Mouse (Mus musculus): ENCODE data around the gene Irgm1.
"Not testable (repeated sequence)": the region's sequence is repeated elsewhere in the genome, so short reads cannot be mapped to it uniquely, and the experiment has no call there.

Irgm1 gene

DNA sequence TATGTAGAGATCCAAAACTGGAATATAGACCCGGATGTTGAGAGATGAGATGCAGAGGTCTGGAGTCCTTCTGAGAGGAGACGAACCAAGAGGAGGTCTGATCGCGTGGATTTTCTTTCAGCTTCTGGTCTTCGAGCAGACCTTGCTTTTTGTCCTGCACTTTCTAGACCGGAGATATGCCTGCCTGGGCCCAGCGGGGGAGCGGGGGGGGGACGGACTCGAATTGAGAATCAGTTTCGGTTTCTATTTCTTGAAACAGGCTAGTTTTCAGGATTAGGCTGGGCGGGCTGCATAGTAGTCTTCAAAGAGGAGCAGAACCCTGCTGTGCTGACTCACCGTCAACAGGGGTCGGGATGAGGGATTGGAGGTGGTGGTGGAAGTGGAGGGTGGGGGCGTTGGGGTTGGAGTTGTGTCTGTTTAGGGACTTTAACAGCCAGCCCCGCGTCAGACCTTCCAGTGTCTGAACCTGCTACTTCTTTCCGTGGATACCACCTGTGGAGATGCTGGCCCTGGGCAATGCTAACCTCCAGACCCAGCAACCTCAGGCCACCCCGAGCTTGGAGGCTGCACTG is at the start of gene Irgm1:
TSS of gene Irgm1 (minus strand) at position 483 of the 572 bp plus-strand sequence.
- DNase-seq (ENCODE audit: low spot score): peak; percentile 75

DNA sequence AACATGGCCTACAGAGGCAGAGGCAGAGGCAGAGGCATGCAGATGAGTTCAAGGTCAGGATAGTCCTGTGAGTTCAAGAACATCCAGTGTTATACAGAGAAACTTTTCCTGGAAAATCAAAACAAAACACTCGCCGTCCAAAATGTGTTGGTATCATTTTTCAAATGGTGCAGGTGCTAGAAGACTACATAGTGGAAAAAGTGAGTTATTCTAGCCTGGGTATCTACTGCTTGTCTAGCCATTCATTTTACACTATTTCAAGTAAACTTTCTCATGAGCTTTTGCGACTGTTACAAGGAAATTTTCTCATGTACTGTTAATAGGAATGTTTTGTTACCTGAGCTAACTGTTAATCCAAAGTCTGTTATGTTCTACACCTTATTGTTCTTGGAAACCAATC is 46.9 kb upstream of the Irgm1 start:
- no peak for DNase-seq (ENCODE audit: low spot score)

DNA sequence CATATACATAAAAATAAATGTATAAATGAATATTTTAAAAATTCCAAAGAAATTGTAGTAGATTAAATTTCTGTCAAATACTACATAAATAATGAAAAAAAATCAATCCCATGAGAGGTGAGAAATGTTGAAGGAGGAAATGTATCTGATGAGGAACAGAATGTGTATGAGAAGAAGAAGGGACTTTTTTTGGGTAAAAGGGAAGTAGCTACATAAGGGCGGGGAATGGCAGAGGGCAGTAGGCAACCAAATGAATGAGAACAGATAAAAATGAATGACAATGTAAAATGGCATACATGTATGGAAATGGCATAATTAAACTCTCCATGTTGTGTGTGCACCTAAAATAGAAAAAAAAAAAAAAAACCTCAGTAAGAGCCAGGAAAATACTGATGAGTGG is 42.1 kb upstream of the Irgm1 start:
- DNase-seq (ENCODE audit: low spot score): no peak

DNA sequence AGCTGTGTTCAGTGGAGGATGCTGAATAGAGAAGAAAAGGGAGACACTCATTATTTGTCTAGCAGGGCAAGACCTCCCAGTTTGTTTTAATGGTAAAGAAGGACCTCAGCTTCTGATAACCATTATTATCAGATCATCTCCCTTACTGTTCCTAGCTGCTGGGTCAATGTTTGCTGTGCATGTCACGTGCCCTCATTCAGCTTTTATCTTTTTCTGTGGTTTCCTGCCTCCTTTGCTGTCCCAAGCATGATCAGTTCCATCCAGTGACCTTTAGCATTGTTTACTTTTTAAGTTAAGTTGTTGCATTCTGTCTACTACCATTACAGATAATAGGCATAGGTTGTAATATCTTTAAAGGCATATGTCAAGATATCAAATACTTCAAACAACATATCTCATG is 37.0 kb upstream of the Irgm1 start:
- no peak for DNase-seq (ENCODE audit: low spot score)

DNA sequence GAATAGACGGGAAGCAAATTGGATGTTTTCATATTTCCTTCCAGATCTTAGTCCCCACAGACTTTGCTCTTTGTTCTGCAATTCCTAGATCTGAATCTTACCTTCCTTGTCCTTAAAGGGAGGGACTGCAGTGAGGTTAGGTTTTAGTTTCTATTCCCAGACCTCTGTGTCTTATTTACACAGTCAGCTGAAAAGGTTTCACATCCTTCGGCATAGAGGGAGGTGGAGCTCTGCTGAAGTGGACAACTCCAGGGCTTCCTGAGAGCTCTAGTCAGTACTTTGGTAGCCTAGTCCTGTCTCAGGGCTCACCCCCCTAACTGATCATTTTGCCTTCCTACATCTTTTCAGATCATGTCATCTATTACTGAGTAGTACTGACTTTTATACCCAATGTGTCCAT is 30.5 kb upstream of the Irgm1 start, which contains the start of gene Gm5431:
TSS of gene Gm5431 (minus strand) at position 194 of the 400 bp plus-strand sequence.
- no peak for DNase-seq (ENCODE audit: low spot score)

DNA sequence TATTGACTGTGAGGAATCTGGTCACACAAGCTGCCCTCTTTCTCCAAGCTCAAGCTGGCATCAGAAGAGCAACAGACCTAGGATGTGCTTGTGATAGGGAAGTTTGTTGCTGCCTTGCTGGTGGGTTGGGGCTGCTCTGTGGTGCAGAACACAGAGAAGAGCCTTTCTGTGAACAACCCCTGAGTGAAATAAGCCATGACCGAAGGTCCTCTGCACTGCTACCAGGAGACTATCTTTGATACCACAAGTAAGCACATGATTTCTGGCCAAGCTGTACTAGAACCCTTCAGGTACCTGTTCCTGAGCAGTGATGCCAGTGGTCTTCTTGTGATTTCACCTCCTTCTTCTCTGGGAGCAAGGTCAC is 30.1 kb upstream of the Irgm1 start:
- not testable (repeated sequence) for DNase-seq (ENCODE audit: low spot score)

DNA sequence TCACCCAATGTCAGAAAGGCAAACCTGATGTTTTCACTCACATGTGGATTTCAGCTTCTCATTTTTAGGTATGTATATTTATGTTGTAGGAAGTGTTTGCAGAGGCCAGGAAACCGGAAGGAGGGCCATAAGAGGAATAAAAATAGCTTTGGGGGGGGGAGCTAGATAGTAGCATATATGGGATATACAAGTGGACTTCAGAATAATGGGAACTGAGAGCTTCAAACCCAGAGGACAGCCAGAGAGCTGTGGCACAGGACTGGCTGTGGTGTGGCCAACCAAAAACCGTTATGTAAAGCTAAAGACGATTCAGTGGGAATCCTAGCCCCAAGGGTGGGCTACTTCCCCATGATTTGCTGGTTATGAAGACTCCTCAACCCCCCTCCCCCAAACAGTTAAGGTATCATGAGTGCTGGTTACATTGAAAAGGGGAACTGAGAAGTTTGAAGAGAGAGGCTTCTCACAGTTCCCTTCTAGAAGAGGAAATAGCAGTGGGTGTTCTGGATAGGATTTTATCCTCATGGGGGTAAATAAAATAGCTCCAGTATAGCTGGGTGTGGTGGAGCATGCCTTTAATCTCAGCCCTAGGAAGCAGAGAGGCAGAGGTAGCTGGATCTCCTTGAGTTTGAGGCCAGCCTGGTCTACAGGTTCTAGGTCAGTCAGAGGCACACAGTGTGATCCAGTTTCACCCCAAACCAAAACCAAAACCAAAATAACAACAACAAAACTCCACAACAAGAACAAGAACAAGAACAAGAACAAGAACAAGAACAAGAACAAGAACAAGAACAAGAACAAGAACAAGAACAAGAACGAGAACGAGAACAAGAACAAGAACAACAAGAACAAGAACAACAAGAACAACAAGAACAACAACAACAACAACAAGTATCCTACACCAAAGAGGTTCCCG is 29.4 kb upstream of the Irgm1 start:
- DNase-seq (ENCODE audit: low spot score): not testable (repeated sequence)

DNA sequence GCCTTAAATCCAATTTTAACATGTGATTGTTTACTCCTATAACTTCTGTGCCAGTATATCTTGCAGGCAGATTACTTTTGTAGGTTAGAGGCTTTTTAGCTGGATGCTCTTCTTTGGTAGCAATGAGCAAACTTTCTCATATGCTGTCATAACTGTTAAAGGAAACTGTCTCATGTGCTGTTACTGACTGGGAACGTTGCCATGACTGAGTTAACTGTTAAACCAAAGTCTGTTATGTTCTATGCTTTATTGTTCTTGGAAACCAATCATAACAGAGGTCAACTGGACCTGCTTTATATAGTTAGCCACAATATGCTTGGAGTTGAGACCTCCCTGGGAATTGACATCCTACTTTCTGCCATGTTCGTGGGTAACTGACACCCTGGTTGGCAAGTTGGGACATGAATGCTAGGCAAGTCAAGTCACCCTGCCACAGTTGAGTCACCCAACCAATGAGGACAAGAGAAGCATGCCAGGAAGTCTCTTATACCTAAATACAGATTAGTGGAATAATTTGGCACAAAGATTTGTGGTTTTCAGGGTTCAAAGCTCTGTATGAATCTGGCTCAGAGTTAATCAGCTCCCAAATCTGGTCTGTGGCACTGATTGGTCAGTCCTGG is 27.4 kb upstream of the Irgm1 start:
- no peak for DNase-seq (ENCODE audit: low spot score)

DNA sequence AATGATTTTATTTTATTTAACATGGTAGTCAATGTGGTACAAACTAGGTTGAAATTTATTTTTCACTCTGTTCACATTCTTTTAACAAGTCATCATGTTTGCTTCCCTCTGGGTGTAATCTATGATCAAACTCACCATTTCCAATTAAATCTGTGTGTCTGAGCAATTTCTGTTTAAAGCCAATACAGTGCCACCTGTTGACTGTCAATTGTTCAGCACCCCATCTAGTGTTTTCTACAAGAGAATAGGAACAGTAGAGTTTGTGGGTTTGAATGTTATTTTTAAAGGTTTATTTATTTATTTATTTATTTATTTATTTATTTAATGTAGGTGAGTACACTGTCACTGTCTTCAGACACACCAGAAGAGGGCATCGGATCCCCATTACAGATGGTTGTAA is 5.2 kb upstream of the Irgm1 start:
- no peak for DNase-seq (ENCODE audit: low spot score)

DNA sequence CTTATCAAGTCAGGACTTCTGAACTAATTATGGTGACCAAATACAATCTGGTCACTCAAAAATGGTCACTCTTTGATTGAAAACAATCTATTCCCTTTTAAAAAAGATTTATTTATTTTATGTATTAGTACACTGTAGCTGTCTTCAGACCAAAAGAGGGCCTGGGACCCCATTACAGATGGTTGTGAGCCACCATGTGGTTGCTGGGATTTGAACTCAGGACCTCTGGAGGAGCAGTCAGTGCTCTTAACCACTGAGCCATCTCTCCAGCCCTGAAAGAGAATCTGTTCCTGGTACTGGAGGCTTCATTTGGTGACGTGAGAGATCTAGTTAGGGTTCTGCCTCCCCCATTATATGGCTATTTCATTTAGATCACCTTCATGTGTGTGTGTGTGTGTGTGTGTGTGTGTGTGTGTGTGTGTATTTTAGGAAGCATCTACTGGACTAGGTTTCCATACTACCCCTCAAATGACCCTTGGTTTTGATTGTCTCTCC is 3.9 kb upstream of the Irgm1 start:
- not testable (repeated sequence) for DNase-seq (ENCODE audit: low spot score)

DNA sequence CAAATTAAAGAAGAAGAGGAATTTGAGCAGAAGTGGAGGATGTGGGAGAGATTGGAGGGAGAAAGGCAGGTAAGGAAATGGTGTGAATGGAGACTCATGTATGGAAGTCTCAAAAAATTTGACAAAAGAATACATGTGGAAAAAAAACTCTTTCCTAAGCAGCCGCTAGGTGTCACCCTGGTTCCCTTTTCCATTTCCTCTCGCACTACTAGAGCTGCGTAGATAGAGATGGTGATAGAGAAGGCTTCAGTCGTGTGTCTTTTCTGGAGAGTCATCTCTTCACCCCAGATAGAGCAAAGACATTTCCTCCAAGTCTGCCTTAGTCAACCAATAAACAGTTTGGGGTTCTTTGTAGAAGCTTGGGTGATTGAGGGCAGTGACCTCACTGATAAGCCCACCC is 3.0 kb upstream of the Irgm1 start:
- peak; percentile 62 for DNase-seq (ENCODE audit: low spot score)

DNA sequence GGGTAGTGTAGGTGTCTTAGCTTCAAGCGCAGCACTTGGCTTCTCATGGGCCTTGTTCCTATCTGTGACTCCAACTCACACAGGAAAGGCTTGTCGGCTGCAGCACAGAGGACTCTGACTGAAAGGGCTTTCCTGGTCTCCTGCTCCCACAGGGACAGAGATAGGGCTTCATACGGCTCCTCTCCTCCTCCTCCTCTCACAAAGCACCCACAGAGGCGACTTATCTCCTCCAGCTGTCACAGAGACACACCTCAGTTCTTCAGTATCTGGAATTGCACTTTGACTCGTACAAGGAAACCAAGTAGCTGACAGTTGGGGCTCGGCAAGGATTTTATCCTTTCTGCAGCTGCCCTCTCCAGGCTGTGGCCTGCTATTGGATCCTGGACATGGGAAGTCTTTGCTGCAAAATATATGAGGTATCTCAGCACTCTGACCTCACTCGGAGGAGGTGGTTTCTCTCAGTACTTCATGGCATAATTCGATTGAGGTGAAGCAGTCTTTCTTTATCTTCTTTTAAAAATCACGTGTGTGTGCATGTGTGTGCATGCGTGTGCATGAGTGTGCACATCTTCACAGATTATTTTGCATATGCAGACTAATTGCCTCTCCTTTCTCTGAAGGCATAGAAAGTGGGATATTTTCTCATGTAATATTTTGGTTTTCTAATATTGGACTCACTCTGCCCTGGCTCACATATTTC is 2.3 kb upstream of the Irgm1 start:
- no peak for DNase-seq (ENCODE audit: low spot score)

DNA sequence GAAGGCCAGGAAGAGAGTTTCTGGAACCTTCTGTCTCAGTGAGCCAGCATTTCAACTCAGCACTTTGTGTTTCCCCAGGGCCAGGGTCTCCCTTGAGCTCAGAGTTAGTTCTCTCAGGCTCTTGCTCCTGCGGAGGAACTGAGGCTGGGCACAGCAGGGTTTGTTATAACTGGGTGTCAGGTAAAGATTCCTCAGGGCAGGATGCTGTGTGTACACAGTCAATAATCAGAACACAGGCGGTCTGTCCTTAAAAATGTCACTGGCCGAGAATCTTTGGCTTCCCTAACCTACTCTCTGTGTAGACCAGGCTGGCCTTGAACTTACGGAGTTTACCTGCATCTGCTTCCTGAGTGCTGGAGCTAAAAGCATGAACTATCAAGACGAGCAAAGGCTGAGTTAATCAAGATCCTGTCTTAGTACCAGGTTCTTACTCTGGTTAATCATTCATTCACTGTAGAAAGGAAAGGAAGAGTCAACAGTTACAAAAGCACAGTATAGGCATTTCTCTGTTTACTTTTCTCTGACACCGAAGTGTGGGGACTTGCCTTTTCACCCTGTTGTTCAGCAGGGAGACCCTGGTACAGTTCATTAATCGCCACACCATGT is 1.3 kb upstream of the Irgm1 start:
- no peak for DNase-seq (ENCODE audit: low spot score)

DNA sequence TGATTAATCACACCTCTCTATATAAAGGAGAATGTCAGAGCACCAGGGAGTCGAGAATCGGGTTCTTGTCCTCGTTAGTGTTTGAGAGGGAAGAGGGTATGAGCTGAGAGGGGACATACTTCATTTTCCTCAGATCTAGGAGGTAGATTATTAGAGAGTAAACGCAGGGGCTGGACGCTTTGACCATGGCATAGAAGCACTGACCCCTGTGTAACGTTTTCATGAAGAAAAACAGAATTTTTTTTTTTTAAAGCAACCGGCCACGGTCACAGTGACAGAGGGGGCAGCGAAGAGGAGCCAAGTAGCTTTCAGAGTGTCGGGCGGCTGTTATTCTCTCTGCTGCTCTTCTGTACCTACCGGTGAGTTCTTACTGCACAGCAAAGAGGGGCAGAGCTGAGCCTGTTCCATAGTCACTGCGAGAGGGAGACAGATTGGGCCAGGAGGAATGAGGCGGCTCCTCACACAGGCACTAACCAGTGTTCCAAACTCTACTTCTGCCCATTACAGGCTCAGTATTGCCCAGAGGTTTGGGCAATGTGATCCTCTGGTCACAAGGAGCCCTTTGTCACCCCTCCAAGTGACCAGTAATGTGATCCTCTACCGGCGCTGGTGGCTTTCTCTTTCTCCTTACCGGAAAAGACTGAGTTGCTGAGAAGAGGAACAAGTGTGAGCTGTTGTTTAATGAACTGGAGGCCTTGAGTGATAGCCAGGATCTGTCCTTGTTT is 496 bp upstream of the Irgm1 start:
- DNase-seq (ENCODE audit: low spot score): no peak

DNA sequence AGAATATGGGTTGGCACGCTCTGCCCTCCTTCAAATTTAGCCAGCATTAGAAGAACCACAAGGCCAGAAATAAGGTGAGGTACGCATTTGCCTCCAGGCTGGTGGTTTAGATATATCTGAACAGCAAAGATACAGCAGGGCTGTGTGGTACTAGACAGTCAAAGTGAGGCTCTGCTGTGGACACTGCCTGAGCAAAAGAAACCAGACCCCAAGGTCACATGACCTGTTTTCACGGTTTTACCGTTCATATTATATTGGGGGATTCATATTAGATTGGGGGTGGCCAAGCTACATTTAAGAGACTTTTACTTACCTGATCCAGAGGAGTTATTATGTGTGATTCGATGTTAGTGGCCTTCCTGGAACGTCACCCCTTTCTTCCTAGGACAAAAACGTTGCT is 702 bp downstream of the Irgm1 start:
- DNase-seq (ENCODE audit: low spot score): no peak

DNA sequence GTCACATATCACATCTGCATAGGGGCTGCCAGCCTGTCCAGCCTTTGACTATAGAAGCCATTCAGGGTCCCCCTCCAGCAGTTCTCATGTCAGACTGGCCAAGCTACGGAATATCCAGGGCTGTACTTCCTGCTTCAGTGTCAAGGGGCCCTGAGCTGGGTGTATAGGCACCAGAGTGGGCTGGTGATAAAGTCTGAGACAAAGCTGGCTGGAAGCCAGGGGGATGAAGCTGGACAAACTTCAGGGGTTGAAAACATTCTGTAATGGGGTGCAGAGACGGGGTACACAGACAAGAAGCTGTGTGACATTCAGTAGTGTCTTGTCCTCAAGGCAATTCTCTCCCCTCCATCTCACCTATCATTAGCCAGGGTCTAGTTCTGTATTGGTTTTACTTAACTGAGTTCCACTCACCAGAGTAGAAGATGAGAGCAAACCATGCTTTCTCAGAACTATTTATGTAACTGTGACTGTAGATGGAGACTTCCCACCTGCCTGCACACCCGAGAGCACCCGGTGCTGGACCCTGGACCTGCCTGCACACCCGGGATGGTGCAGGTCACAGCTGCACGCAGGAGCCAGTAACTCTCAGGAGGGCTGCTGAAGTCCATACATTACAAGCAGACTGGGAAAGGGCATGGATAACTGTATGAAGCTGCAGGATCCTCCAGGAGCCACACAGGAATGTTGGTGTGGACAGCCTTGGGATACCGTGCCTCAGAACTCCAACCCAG is 1.9 kb downstream of the Irgm1 start:
- DNase-seq (ENCODE audit: low spot score): no peak

DNA sequence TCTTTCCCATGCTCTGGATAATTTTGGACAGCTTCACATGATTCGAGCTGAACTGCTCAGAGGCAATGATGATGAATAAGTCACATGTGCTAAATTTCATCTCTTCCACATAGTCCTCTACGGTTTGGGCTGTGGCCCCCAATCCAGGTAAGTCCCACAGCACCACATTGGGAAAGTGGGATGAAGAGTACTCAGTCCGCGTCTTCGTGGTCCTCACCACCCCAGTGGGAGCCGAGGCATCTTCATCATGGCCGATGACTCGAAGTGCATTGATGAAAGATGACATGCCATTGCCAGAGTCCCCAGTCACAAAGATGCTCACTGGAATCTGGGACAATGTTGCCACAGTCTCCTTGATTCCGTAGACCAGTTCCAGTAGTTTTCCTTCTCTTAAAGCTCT is 5.0 kb downstream of the Irgm1 start:
- no peak for DNase-seq (ENCODE audit: low spot score)

DNA sequence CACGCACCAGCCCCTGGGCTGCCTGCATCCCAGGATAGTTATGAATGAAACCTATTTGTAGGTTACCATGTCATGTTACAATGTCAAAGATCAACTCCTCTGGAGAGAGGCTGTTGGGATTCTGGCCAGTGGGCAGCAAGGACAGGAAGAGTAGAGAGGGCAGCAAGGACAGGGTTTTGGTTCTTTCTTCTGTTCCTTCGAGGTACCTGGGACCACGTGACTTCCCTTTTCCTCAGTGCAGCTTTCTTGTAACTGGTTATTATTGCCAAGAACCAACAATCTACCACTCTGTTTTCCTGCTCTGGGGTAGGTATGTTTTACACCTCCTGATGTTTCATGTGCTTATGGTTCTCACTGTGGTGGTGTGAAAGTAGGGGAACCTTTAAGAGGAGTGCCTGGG is 7.7 kb downstream of the Irgm1 start:
- no peak for DNase-seq (ENCODE audit: low spot score)

DNA sequence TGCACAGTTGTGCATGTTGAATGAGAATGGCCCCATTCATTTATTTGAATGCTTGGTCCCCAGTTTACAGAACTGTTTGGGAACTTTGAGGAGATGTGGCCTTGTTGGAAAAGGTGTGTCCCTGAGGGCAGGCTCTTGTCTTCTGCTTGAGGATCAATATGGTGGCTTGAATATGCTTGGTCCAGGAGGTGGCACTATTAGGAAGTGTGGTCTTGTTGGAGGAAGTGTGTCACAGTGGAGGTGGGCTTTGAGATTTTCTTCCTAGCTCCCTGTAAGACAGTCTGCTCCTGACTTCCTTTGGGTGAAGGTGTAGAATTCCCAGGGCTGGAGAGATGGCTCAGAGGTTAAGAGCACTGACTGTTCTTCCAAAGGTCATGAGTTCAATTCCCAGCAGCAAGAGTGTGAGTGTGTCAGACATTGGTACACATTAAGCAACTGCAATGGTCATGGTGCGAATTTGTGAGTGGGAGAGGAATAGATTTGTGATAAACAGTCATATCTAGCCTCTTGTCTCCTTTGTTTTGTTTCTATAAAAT is 8.6 kb downstream of the Irgm1 start:
- DNase-seq (ENCODE audit: low spot score): no peak

DNA sequence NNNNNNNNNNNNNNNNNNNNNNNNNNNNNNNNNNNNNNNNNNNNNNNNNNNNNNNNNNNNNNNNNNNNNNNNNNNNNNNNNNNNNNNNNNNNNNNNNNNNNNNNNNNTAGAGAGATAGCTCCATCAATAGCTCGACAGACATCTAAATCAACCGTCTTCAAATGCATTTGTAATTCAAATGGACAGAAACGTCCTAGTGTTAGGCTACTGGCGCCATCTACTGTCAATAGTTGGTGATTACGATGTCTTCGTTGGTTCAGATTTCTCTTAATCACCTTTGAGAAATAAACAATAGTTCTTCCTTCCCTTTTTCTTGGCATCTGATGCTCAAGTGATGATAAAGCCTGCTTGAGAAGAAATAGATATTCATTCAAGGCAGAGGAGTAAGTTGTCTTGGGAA is 12.5 kb downstream of the Irgm1 start:
- DNase-seq (ENCODE audit: low spot score): no peak
